Mouse (Mus musculus) forebrain, postnatal 0 days (tissue): Measurements from ENCODE around the gene Lrrk2. TPM values are rescaled to one million over a fixed set of nuclear protein-coding genes. Genes with fewer than 3 reads are reported as not detected.
A peak's percentile ranks its signal among the peaks of the same experiment; 100 is the strongest.

Experiments used
- ATAC-seq: fragments of 200-750 bp; cut with Nextera tagmentation; 2 replicates; pipeline ENCODE4 v1.8.0; 2017; ENCODE audit warnings: mild to moderate bottlenecking, moderate library complexity
- DNase-seq: peaks from one replicate; pipeline ENCODE4 v3.0.0-alpha.2; 2015
- H3K27ac ChIP-seq: fragments of 300-500 bp; sonication (generic); 2 replicates; pipeline ENCODE4 v1.5.1; 2014; ENCODE audit warnings: low read depth, mild to moderate bottlenecking, antibody characterized with exemption, low read length, moderate library complexity, mixed read lengths
- H3K27me3 ChIP-seq: fragments of 300-500 bp; sonication (generic); 2 replicates; pipeline ENCODE4 v1.6.1; 2014; ENCODE audit warnings: mild to moderate bottlenecking, low read length, mixed read lengths; ENCODE audit not compliant: insufficient read depth
- H3K36me3 ChIP-seq: fragments of 300-500 bp; sonication (generic); 2 replicates; pipeline ENCODE4 v1.6.1; 2014; ENCODE audit warnings: mild to moderate bottlenecking, moderate library complexity; ENCODE audit not compliant: insufficient read depth
- H3K4me1 ChIP-seq: fragments of 300-500 bp; sonication (generic); 2 replicates; pipeline ENCODE4 v1.6.1; 2014; ENCODE audit warnings: antibody characterized with exemption; ENCODE audit not compliant: insufficient read depth
- H3K4me2 ChIP-seq: fragments of 300-500 bp; sonication (generic); 2 replicates; pipeline ENCODE4 v1.6.1; 2014; ENCODE audit warnings: low read depth, mild to moderate bottlenecking, moderate library complexity
- H3K4me3 ChIP-seq: fragments of 300-500 bp; sonication (generic); 2 replicates; pipeline ENCODE4 v1.5.1; 2014; ENCODE audit warnings: low read depth, low read length, mixed read lengths
- H3K9ac ChIP-seq: fragments of 300-500 bp; sonication (generic); 2 replicates; pipeline ENCODE4 v1.6.1; 2014; ENCODE audit warnings: mild to moderate bottlenecking
- H3K9me3 ChIP-seq: fragments of 300-500 bp; sonication (generic); 2 replicates; pipeline ENCODE4 v1.6.1; 2016; ENCODE audit warnings: low read length
- CTCF ChIP-seq: sonication (generic); IDR thresholded peaks from 2 replicates; pipeline ENCODE4 v1.5.1; 2016; ENCODE audit warnings: antibody characterized with exemption, control low read depth, low read depth
- WGBS: fragments of 180-500 bp; shearing (Covaris S2); extraction: QIAGEN DNeasy Blood & Tissue Kit; methylation state at CpG from one replicate; pipeline ENCODE4 v1.1.7; 2014; 5-methylcytosine and 5-hydroxymethylcytosine counted together
- polyA plus RNA-seq: library from polyadenylated mRNA; unstranded; fragments of >200 nt; fragmentation: Nextera tagmentation; extraction: Ambion mirVana; gene quantifications from 2 replicates; pipeline ENCODE4 v1.2.1, GENCODE M21; 2015
- total RNA-seq: library from RNA; depleted of rRNA; stranded (reverse); fragments of >200 nt; gene quantifications from 2 replicates; pipeline ENCODE4 v1.2.3, GENCODE M21; 2014

Lrrk2 gene
- total and polyA plus RNA-seq, 2 experiments from 2014 or later, result 1.7 to 4.5 TPM

DNA sequence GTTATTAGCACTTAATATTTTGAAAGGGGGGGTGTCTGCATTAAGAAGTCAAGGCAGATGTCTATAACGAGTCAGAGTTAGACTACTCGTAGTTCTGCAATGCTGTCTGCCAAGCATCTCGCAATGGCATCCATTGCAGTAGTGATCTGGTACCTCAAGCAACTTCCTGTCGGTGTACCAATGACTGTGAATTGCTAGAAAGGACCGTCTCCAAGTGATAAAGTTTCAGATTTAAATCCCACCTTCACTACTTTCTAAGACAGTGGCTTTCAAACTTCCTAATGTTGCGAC, 12.0 kb upstream of the Lrrk2 start:
- Histone ChIP-seq H3K27ac (no peak overlapping the region), H3K9ac (no peak overlapping the region), H3K9me3 (no peaks in the 10 kb centered on the region), H3K4me3 (no peak overlapping the region), H3K36me3 (no peaks in the 10 kb centered on the region), H3K27me3 (no peaks in the 10 kb centered on the region), H3K4me2 (no peak overlapping the region), H3K4me1 (no peaks in the 10 kb centered on the region)
- no peak for TF ChIP-seq CTCF
- 89% methylated on average over 6 of the region's 6 CpGs for WGBS
- DNase-seq, result no peak
- no peak for ATAC-seq

DNA sequence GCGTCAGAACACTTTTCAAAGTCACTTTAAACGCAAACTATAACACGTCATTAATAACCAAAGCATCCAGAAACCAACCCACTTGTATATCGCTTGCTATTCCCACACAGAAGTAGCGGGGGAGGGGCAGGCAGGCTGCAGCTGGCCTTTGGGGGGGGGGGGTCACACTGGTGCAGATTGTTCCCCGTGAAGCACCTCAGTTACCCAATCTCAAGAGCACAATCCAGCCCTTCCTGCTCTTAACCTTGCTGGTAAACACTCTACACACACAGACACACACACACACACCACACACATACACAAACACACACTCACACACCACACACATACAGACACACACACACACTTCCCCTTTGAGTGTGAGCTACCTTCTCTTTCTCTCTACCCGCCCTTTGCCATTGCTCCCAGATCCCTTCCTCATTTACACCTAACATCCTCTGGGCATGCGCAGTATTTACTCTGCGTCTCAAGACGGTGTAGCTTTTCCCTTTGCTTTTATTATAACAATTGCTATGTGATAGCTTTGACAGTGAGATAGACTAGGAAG, 8.3 kb upstream of the Lrrk2 start:
- Histone ChIP-seq H3K9me3 (no peaks in the 10 kb centered on the region), H3K27me3 (no peaks in the 10 kb centered on the region), H3K4me2 (no peak overlapping the region), H3K9ac (no peak overlapping the region), H3K4me1 (no peaks in the 10 kb centered on the region), H3K4me3 (no peak overlapping the region), H3K27ac (no peak overlapping the region), H3K36me3 (no peaks in the 10 kb centered on the region)
- no peak for ATAC-seq
- 81% methylated on average over 10 of the region's 10 CpGs for WGBS
- no peak for TF ChIP-seq CTCF
- DNase-seq, result no peak

DNA sequence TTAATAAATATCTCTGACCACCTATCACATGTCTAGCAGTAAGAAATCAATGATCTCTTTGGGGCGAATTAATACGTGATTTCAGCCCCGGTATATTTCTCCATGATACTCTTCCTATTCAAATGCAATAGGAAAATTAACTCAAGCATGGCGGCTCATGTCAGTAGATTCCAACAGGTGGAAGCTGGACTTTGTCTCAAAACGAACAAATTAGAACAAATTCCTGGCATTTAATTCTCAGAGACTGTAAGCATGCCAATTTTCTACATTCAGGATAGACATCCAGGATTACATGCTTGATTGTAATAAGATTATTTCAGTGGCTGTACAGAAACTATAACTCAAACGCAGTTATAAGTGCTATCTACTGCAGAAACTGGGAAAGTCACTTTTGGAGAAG, 7.4 kb upstream of the Lrrk2 start:
- 87% methylated on average over 6 of the region's 6 CpGs for WGBS
- no peaks in the 10 kb centered on the region for H3K27me3 ChIP-seq
- H3K4me1 ChIP-seq, result no peaks in the 10 kb centered on the region
- no peak overlapping the region for H3K27ac ChIP-seq
- H3K4me2 ChIP-seq, result no peak overlapping the region
- H3K9ac ChIP-seq, result no peak overlapping the region
- no peaks in the 10 kb centered on the region for H3K9me3 ChIP-seq
- no peak overlapping the region for H3K4me3 ChIP-seq
- TF ChIP-seq CTCF, result no peak
- no peaks in the 10 kb centered on the region for H3K36me3 ChIP-seq
- ATAC-seq (no peak), DNase-seq (no peak)

DNA sequence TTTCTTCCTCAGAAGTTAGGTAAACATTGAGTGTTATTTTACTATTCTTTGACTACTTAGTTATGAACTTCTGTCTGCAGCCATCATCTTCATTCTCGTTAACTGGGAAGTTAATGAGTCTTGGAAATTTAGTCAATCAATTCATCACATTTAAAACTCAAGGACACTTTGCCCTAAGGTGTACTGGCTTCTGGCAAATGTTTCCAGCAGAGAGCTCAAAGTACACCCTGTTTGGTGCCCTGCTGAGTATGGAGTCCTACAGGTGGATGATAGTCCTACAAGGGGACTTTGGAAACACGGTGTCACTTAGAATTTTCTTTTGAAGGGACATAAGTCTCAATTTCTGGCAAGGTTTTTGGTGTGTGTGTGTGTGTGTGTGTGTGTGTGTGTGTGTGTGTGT, 1.8 kb upstream of the Lrrk2 start:
- Histone ChIP-seq H3K27me3 (no peaks in the 10 kb centered on the region), H3K9ac (no peak overlapping the region), H3K4me1 (no peaks in the 10 kb centered on the region), H3K4me2 (no peak overlapping the region), H3K36me3 (no peaks in the 10 kb centered on the region), H3K4me3 (no peak overlapping the region), H3K27ac (no peak overlapping the region), H3K9me3 (no peaks in the 10 kb centered on the region)
- 74% methylated on average over 2 of the region's 2 CpGs for WGBS
- ATAC-seq, result no peak
- no peak for DNase-seq
- TF ChIP-seq CTCF, result no peak

DNA sequence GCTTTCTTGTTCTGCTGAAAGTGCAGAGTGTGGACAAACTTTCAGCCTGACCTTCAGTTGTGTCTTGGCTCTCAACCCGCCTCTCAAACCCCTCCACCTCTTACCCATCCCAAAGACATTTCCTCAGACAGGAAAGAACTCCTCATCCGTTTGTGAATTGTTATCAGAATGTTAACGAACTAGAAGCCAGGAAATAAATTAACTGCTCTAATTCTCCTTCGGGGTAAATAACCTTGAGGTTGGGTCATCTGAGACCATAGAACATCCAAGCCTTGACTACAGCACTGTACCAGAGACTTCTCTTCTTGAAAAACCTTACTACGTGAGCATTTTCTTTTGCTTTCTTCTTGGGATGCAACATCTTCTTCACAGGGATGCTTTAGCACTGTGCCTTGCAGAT, 988 bp upstream of the Lrrk2 start:
- ATAC-seq (no peak), DNase-seq (no peak)
- Histone ChIP-seq H3K9ac (no peak overlapping the region), H3K27ac (no peak overlapping the region), H3K4me3 (no peak overlapping the region), H3K9me3 (no peaks in the 10 kb centered on the region), H3K4me1 (no peaks in the 10 kb centered on the region), H3K27me3 (no peaks in the 10 kb centered on the region), H3K36me3 (no peaks in the 10 kb centered on the region), H3K4me2 (no peak overlapping the region)
- TF ChIP-seq CTCF, result no peak
- 68% methylated on average over 5 of the region's 5 CpGs for WGBS

DNA sequence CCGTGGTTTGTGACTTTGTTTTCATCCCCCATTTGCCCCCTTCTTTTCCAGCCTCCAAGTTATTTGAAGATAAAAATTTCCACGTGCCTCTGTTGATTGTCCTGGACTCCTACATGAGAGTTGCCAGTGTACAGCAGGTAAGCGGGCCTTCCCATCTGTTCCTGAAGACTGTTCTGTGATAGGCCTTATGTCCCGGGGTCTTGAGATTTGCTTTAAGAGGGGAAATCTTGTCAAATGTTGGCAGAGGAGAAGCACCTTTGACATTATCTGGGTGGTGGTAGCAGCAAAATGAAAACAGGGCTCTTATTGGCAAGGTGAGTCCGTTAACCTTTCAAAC, 562 bp downstream of the Lrrk2 start:
- TF ChIP-seq CTCF, result no peak
- Histone ChIP-seq H3K27me3 (no peaks in the 10 kb centered on the region), H3K4me1 (no peaks in the 10 kb centered on the region), H3K27ac (no peak overlapping the region), H3K36me3 (no peaks in the 10 kb centered on the region), H3K4me3 (peak overlapping the region; percentile 49), H3K4me2 (peak overlapping the region; percentile 66), H3K9ac (peak overlapping the region; percentile 55; the same call in 1 of the 2 replicates), H3K9me3 (no peaks in the 10 kb centered on the region)
- 29% methylated on average over 5 of the region's 5 CpGs for WGBS
- no peak for ATAC-seq
- no peak for DNase-seq

DNA sequence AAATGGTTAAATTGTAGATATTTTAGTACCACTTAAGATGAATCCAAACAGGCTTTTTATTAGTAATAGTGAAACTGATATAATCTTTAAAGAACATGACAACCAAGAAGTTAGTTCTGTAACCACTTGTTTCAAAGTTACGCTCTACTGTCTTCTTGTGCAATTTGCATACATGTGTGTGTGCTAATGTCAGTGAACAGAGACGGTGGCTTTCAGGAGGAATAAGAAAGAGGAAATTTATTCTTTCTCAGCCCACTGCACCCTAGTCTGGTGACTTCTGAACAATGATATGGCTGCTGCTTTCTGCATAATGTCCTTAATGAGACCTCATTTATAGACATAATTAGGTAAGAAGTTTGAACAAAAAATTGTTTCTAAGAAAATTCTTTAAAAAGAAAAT, 7.1 kb downstream of the Lrrk2 start:
- no peaks in the 10 kb centered on the region for H3K4me1 ChIP-seq
- H3K4me2 ChIP-seq, result no peak overlapping the region
- DNase-seq (no peak), ATAC-seq (no peak)
- H3K27ac ChIP-seq, result no peak overlapping the region
- no peak overlapping the region for H3K4me3 ChIP-seq
- H3K9me3 ChIP-seq, result no peaks in the 10 kb centered on the region
- no peaks in the 10 kb centered on the region for H3K36me3 ChIP-seq
- WGBS, result 54% methylated on average over 2 of the region's 2 CpGs
- no peak overlapping the region for H3K9ac ChIP-seq
- no peak for TF ChIP-seq CTCF
- H3K27me3 ChIP-seq, result no peaks in the 10 kb centered on the region
